Mouse (Mus musculus) B cell, adult 2 months (primary cell): Measurements from ENCODE around the gene Cd209f.
"Not testable (repeated sequence)": the region's sequence is repeated elsewhere in the genome, so short reads cannot be mapped to it uniquely, and the experiment has no call there.

ENCODE experiments used
- DNase-seq, 2 experiments: peaks; one replicate each; pipeline ENCODE4 v3.0.0; 2022

Gene Cd209f

DNA sequence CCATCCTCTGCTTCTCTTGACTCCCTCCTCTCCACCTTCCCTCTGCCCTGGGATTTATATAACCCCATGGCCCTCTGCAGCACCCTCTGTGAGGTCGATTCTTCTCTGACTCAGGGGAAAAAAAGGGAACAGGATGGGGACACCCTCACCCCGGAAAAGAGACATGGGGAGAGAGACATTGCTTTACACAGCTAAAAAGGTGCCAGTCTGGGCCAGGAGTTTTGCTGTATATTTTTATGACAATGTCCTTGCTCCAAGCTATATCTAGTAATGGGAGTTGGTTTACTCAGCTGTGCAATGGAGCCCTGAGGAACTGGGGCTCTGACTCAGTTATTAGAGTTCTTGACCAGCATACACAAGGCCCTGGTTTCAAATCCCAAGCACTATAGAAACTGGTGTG, at the start of gene Cd209f:
Cd209f (minus strand) TSS at position 101 of the 400 bp plus-strand sequence.
- DNase-seq = not testable (repeated sequence)

DNA sequence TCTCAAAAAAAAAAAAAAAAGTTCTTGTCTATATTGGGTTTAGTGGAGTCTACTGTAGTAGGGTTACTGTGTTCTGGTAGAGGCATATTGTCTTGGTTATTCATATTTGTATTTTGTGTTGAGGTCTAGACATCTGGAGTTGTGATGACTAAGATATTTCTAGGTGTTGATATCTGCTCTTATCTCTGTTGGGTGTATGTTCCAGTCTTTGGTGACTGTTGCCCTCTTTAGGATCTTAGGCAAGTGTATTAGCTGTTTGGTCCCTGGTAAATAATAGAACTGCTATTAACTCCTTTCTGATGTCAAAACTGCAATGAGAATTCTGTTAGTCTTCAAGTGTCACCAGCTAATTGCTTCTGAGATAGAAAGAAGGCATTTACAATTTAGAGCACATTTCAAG, 49.2 kb upstream of the Cd209f start:
- no peak for DNase-seq

DNA sequence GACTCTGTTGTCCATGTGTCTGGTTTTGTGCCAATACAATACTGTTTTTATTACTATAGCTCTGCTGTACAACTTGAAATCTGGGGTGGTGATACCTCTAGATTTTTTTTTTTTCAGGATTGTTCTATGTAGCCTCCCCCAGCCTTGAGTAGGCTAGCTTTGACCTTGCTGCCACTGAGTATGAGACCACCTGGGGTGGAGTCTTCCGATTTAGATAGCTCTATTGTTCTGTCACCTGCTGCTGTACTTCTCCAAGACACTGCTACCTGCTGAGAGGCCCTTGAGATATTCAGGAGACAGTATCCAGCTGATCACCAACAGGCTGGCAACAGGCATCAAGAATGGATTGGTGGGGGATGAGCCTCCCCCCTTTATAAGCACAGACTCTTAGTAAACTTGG, 41.6 kb upstream of the Cd209f start:
- DNase-seq = no peak

DNA sequence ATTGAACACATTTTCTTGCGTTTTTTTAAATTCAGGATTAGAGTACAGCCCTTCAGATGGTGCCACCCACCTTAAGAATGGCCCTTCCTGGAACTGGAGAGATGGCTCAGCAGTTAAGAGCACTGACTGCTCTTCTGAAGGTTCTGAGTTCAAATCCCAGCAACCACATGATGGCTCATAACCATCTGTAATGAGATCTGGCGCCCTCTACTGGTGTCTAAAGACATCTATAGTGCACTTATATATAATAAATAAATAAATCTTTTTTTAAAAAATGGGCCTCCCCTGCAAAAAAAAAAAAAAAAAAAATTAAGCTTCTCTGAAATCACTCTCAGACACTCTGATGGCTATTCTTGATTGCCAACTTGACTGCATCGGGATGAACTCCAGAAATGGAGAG, 36.1 kb upstream of the Cd209f start:
- peak; percentile 29 to 31 for DNase-seq

DNA sequence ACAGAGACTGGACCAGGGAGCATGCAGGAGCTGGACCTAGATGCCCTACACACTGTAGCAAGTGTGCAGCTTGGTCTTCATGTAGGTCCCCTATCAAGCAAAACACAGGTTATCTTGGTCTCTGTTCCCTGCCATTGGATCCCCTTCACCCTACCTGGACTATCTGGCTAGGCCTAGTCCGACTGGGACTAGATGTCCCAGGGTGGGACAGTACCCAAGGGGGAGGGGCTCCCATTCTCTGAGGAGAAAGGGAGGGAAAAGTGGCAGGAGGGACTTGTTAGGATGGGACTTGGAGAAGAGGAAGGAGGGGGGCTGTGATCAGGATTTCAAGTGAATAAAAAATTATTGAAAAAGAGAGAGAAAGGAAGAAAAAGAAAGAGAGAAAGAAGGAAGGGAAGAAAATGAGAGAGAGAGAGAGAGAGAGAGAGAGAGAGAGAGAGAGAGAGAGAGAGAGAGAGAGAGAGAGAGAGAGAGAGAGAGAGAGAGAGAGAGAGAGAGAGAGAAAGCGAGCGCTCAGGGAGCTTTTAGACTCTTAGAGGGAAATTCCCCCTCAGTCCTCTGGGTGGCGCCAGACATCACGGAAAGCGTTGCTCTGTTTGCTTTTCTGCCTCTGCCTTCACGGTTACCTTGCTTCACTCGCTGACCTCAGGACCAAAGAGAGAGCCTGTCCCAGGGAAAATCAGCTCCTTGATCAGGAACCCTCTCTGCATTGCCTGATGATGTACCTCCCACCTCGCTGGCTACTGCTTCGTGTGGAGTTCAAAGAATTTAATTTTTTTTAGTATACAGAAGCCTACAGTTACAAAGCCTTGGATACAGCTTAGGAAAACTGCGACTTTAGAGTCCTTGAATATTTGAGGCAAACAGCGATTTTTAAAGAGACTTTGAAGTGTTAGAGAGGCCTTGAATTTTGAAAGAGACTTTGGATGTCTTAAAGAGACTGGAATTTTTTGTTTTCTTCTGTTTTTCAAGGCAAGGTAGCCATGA, 34.3 kb upstream of the Cd209f start:
- DNase-seq = peak; percentile 82 to 86

DNA sequence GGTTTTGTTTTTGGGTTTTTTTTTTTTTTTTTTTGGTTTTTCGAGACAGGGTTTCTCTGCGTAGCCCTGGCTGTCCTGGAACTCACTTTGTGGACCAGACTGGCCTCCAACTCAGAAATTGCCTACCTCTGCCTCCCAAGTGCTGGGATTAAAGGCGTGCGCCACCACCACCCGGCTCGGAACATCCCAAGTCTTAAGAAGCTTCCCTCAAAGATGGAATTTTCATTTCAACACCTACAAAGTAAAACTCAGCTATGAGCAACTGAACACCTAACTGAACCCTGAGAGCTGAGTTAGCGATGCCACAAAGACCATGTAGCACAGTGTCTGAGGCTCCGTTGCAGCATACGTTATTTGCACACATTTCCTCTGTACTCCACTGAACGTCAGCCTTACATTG, 28.2 kb upstream of the Cd209f start, which contains the start of gene Cd209g:
Cd209g (plus strand) TSS at position 301 of the 400 bp plus-strand sequence.
- DNase-seq = no peak

DNA sequence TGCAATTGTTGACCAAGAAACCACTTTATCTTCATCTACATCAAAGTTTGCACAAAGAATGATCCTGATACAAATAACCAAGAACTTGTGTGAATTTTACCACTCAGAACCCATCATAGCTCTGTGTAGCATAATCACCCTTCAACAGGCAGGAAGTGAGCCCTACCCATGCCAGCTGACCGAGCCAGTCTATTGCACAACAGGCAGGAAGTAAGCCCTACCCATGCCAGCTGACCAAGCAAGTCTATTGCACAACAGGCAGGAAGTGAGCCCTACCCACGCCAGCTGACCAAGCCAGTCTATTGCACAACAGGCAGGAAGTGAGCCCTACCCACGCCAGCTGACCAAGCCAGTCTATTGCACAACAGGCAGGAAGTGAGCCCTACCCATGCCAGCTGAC, 17.1 kb downstream of the Cd209f start:
- not testable (repeated sequence) for DNase-seq

DNA sequence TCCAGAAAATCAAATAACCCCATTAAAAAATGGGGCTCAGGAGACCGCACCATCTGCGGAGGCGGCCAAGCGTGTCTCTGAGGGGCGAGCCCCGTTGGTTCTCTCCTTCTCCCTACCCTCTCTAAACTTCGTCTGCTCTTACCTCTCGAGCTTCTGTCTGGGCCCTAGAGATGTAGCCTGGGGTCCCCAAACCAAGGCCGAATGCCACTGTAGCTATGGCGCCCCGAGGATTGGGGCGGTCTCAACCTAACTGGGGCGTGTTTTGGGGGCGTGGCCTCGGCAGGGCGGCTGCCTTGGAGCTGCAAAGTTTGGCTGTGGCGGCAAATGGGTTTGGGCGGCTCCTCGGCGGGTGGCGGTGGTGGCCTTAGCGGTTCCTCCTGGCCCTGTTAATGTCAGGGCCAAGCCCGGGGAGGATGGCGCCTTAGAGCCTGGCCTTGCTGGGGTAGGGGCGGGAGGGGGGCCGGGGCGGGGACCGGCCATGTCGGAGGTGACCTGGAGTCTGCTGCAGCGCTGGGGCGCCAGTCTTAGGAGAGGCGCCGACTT, 18.4 kb downstream of the Cd209f start:
- peak; percentile 11 to 25 for DNase-seq
